Mouse (Mus musculus) thymus, adult 2 months (tissue): ENCODE results near the gene Nudt22. TPM values are rescaled to one million over a fixed set of nuclear protein-coding genes. Genes with fewer than 3 reads are reported as not detected.
"Not testable (repeated sequence)": the region's sequence is repeated elsewhere in the genome, so short reads cannot be mapped to it uniquely, and the experiment has no call there.

Source experiments
- DNase-seq: peaks from one replicate; pipeline ENCODE4 v3.0.0; 2021
- H3K27ac ChIP-seq: fragments of 200-500 bp; 2 replicates; pipeline ENCODE4 v1.5.1; 2012; ENCODE audit warnings: low read length, control low read depth; ENCODE audit not compliant: control insufficient read depth, insufficient read depth
- H3K27me3 ChIP-seq: fragments of 200-500 bp; 2 replicates; pipeline ENCODE4 v1.6.1; 2012; ENCODE audit warnings: mild to moderate bottlenecking, low read length, moderate library complexity, mixed read lengths; ENCODE audit not compliant: control insufficient read depth, insufficient read depth
- H3K36me3 ChIP-seq: fragments of 200-500 bp; 2 replicates; pipeline ENCODE4 v1.6.1; 2012; ENCODE audit warnings: mild to moderate bottlenecking, low read length, moderate library complexity; ENCODE audit not compliant: control insufficient read depth, insufficient read depth
- H3K4me1 ChIP-seq: fragments of 200-500 bp; replicated peaks from 2 replicates; pipeline ENCODE4 v1.6.1; 2012; ENCODE audit warnings: low read length; ENCODE audit not compliant: control insufficient read depth, insufficient read depth
- H3K4me3 ChIP-seq: fragments of 200-500 bp; 2 replicates; pipeline ENCODE4 v1.5.1; 2012; ENCODE audit warnings: mild to moderate bottlenecking, low read length, control low read depth, moderate library complexity; ENCODE audit not compliant: control insufficient read depth, insufficient read depth
- CTCF ChIP-seq: fragments of 200-500 bp; IDR thresholded peaks from 2 replicates; pipeline ENCODE4 v1.5.1; 2012; ENCODE audit warnings: mild to moderate bottlenecking, control low read depth, low read length, moderate library complexity, borderline replicate concordance; ENCODE audit not compliant: control insufficient read depth, poor library complexity, insufficient read depth; ENCODE audit errors: extremely low read depth
- POLR2A ChIP-seq: fragments of 200-500 bp; IDR thresholded peaks from 2 replicates; pipeline ENCODE4 v1.6.1; 2012; ENCODE audit warnings: mild to moderate bottlenecking, low read length, control low read depth, moderate library complexity; ENCODE audit not compliant: control insufficient read depth, poor library complexity, insufficient read depth; ENCODE audit errors: extremely low read depth
- WGBS: fragments of 180-500 bp; shearing (Covaris S2); methylation state at CpG from one replicate; pipeline ENCODE4 v1.1.7; 2018; 5-methylcytosine and 5-hydroxymethylcytosine counted together
- polyA plus RNA-seq: library from polyadenylated mRNA; depleted of rRNA; stranded (reverse); fragments of >200 nt; gene quantifications from 2 replicates; pipeline ENCODE4 v1.2.3, GENCODE M21; 2012

The Nudt22 gene
- polyA plus RNA-seq, 1 experiment: 46.5 TPM

GRCm38 (mm10) chr19:6997721-6998290 is 1.9 kb upstream of the Nudt22 start:
- Histone ChIP-seq H3K4me3 (no peak overlapping the region), H3K27me3 (no peaks in the 10 kb centered on the region), H3K4me1 (peaks cover 42% of the 10 kb centered on the region), H3K36me3 (peaks cover 43% of the 10 kb centered on the region), H3K27ac (peak overlapping the region; percentile 47; the same call in 1 of the 2 replicates)
- no peak for DNase-seq
- WGBS: 53% methylated on average over 9 of the region's 9 CpGs
- no peak for TF ChIP-seq POLR2A
- TF ChIP-seq CTCF: no peak

- peaks cover 51% of the 10 kb centered on the region for H3K4me1 ChIP-seq
- WGBS: 52% methylated on average over 21 of the region's 21 CpGs
- H3K27ac ChIP-seq: no peak overlapping the region
- DNase-seq: no peak
- 0 out of 2 replicates have a peak, but pooled peaks have one; percentile 23 for TF ChIP-seq POLR2A
- no peak for TF ChIP-seq CTCF
- peaks cover 20% of the 10 kb centered on the region for H3K36me3 ChIP-seq
- H3K27me3 ChIP-seq: no peaks in the 10 kb centered on the region
- peak overlapping the region; percentile 52 for H3K4me3 ChIP-seq
Observed at GRCm38 (mm10) chr19:6995255-6995991, 494 bp downstream of the Nudt22 start.

GRCm38 (mm10) chr19:6994489-6994888 is 1.4 kb downstream of the Nudt22 start:
- Histone ChIP-seq H3K36me3 (peaks cover 13% of the 10 kb centered on the region), H3K27ac (no peak overlapping the region), H3K4me3 (no peak overlapping the region), H3K27me3 (no peaks in the 10 kb centered on the region), H3K4me1 (peaks cover 51% of the 10 kb centered on the region)
- TF ChIP-seq CTCF: no peak
- TF ChIP-seq POLR2A: no peak
- WGBS: 93% methylated on average over 8 of the region's 8 CpGs
- DNase-seq: no peak

- WGBS: 93% methylated on average over 8 of the region's 8 CpGs
- no peak overlapping the region for H3K27ac ChIP-seq
- no peaks in the 10 kb centered on the region for H3K27me3 ChIP-seq
- no peak overlapping the region for H3K4me3 ChIP-seq
- H3K4me1 ChIP-seq: peaks cover 51% of the 10 kb centered on the region
- DNase-seq: no peak
- TF ChIP-seq POLR2A: no peak
- TF ChIP-seq CTCF: no peak
- H3K36me3 ChIP-seq: peaks cover 8% of the 10 kb centered on the region
Observed at GRCm38 (mm10) chr19:6994002-6994401, 1.9 kb downstream of the Nudt22 start.

GRCm38 (mm10) chr19:6993011-6993770 is 2.7 kb downstream of the Nudt22 start:
- H3K4me1 ChIP-seq: peaks cover 50% of the 10 kb centered on the region
- peak overlapping the region; percentile 1; the same call in 1 of the 2 replicates for H3K27ac ChIP-seq
- H3K27me3 ChIP-seq: no peaks in the 10 kb centered on the region
- no peak for DNase-seq
- WGBS: 72% methylated on average over 14 of the region's 14 CpGs
- H3K36me3 ChIP-seq: no peaks in the 10 kb centered on the region; the same call in 1 of the 2 replicates
- TF ChIP-seq CTCF (no peak), POLR2A (no peak)
- peak overlapping the region; percentile 49 for H3K4me3 ChIP-seq

GRCm38 (mm10) chr19:6992011-6992858 is 3.7 kb downstream of the Nudt22 start, which contains the start of gene Dnajc4:
Dnajc4 (minus strand) TSS chr19:6992572.
- WGBS: 1% methylated on average over 37 of the region's 37 CpGs
- peaks cover 46% of the 10 kb centered on the region for H3K4me1 ChIP-seq
- peak; percentile 59; the same call in 1 of the 2 replicates for TF ChIP-seq CTCF
- peak; percentile 88 for TF ChIP-seq POLR2A

GRCm38 (mm10) chr19:6991166-6991565 is 4.8 kb downstream of the Nudt22 start:
- not testable (repeated sequence) for H3K4me3 ChIP-seq, H3K36me3 ChIP-seq, H3K27ac ChIP-seq, H3K27me3 ChIP-seq, DNase-seq
- 93% methylated on average over 6 of the region's 6 CpGs for WGBS
- peaks cover 46% of the 10 kb centered on the region for H3K4me1 ChIP-seq

More at GRCm38 (mm10) chr19:6992011-6992858, 3.7 kb downstream of the Nudt22 start, which contains the start of gene Dnajc4:
- DNase-seq: peak; percentile 99
- H3K27me3 ChIP-seq: no peaks in the 10 kb centered on the region
- no peaks in the 10 kb centered on the region for H3K36me3 ChIP-seq
- peak within 1 kb of the TSS; percentile 52 for H3K4me3 ChIP-seq
- peak within 1 kb of the TSS; percentile 1; the same call in 1 of the 2 replicates for H3K27ac ChIP-seq
